Mouse (Mus musculus) thymus, postnatal 0 days (tissue): Measurements from ENCODE around the gene Camk2b. TPM values are rescaled to one million over a fixed set of nuclear protein-coding genes. Genes with fewer than 3 reads are reported as not detected.
"Not testable (repeated sequence)": the region's sequence is repeated elsewhere in the genome, so short reads cannot be mapped to it uniquely, and the experiment has no call there.

ENCODE experiments used
- DNase-seq: peaks from one replicate; pipeline ENCODE4 v3.0.0-alpha.2; 2015; ENCODE audit warnings: low spot score
- polyA plus RNA-seq: library from polyadenylated mRNA; unstranded; fragments of >200 nt; fragmentation: Nextera tagmentation; extraction: Ambion mirVana; gene quantifications from 2 replicates; pipeline ENCODE4 v1.2.1, GENCODE M21; 2015

The Camk2b gene
- 2.0 and 2.3 TPM in 2 replicates for polyA plus RNA-seq

- DNase-seq = no peak
Observed at GRCm38 (mm10) chr11:6066176-6066575, at the start of gene Camk2b. TSS of gene Camk2b (minus strand) at chr11:6066362.

GRCm38 (mm10) chr11:6111734-6112484 is 45.7 kb upstream of the Camk2b start:
- DNase-seq = no peak

- no peak for DNase-seq
Observed at GRCm38 (mm10) chr11:6109990-6110389, 43.8 kb upstream of the Camk2b start.

GRCm38 (mm10) chr11:6108296-6108695 is 42.1 kb upstream of the Camk2b start:
- DNase-seq = no peak

- peak; percentile 41 for DNase-seq
Observed at GRCm38 (mm10) chr11:6107722-6108121, 41.6 kb upstream of the Camk2b start.

- DNase-seq = no peak
Observed at GRCm38 (mm10) chr11:6104734-6105133, 38.6 kb upstream of the Camk2b start.

GRCm38 (mm10) chr11:6096637-6097036 is 30.5 kb upstream of the Camk2b start:
- DNase-seq = not testable (repeated sequence)

- no peak for DNase-seq
Observed at GRCm38 (mm10) chr11:6086991-6087390, 20.8 kb upstream of the Camk2b start.

GRCm38 (mm10) chr11:6078737-6079136 is 12.6 kb upstream of the Camk2b start:
- DNase-seq = no peak

- no peak for DNase-seq
Observed at GRCm38 (mm10) chr11:6075618-6076066, 9.5 kb upstream of the Camk2b start.

GRCm38 (mm10) chr11:6068181-6068957 is 2.2 kb upstream of the Camk2b start:
- DNase-seq = no peak

GRCm38 (mm10) chr11:6067160-6067559 is 998 bp upstream of the Camk2b start:
- no peak for DNase-seq

GRCm38 (mm10) chr11:6065551-6066121 is 526 bp downstream of the Camk2b start:
- no peak for DNase-seq

GRCm38 (mm10) chr11:6065046-6065521 is 1.1 kb downstream of the Camk2b start:
- DNase-seq = no peak

GRCm38 (mm10) chr11:6064215-6065045 is 1.7 kb downstream of the Camk2b start:
- no peak for DNase-seq

GRCm38 (mm10) chr11:6063501-6064214 is 2.5 kb downstream of the Camk2b start:
- no peak for DNase-seq

GRCm38 (mm10) chr11:6063065-6063464 is 3.1 kb downstream of the Camk2b start:
- DNase-seq = no peak

- no peak for DNase-seq
Observed at GRCm38 (mm10) chr11:6062329-6062728, 3.8 kb downstream of the Camk2b start.

GRCm38 (mm10) chr11:6061891-6062290 is 4.3 kb downstream of the Camk2b start:
- DNase-seq = no peak

- no peak for DNase-seq
Observed at GRCm38 (mm10) chr11:6059162-6059561, 7.0 kb downstream of the Camk2b start.
